Mouse (Mus musculus) midbrain, postnatal 0 days (tissue): ENCODE measurements at regions not wholly inside any gene's neighbourhood (a gene's known extent, or its start where the extent isn't known, plus 50 kb on each side); places are given as distances from the start of the nearest gene placed in this dataset.

ENCODE experiments used
- ATAC-seq: fragments of 200-750 bp; cut with Nextera tagmentation; 2 replicates; pipeline ENCODE4 v1.8.0; 2017; ENCODE audit warnings: moderate number of reproducible peaks, mild to moderate bottlenecking, moderate TSS enrichment, moderate library complexity; ENCODE audit not compliant: low FRiP score
- DNase-seq: peaks from one replicate; pipeline ENCODE4 v3.0.0-alpha.2; 2015; ENCODE audit warnings: low spot score
- H3K27ac ChIP-seq: fragments of 300-500 bp; sonication (generic); 2 replicates; pipeline ENCODE4 v1.5.1; 2014; ENCODE audit warnings: low read depth, mild to moderate bottlenecking, low read length, mixed read lengths
- H3K27me3 ChIP-seq: fragments of 300-500 bp; sonication (generic); 2 replicates; pipeline ENCODE4 v1.6.1; 2014; ENCODE audit warnings: low read length, control low read depth, mixed read lengths; ENCODE audit not compliant: insufficient read depth
- H3K36me3 ChIP-seq: fragments of 300-500 bp; sonication (generic); 2 replicates; pipeline ENCODE4 v1.6.1; 2014; ENCODE audit warnings: low read length, control low read depth, mixed read lengths; ENCODE audit not compliant: insufficient read depth
- H3K4me1 ChIP-seq: fragments of 300-500 bp; sonication (generic); 2 replicates; pipeline ENCODE4 v1.6.1; 2014; ENCODE audit warnings: mild to moderate bottlenecking, control low read depth, antibody characterized with exemption, low read length, mixed read lengths; ENCODE audit not compliant: insufficient read depth
- H3K4me2 ChIP-seq: fragments of 300-500 bp; sonication (generic); 2 replicates; pipeline ENCODE4 v1.6.1; 2014; ENCODE audit warnings: low read depth, mild to moderate bottlenecking, low read length, mixed read lengths; ENCODE audit not compliant: poor library complexity, severe bottlenecking
- H3K4me3 ChIP-seq: fragments of 300-500 bp; sonication (generic); 2 replicates; pipeline ENCODE4 v1.5.1; 2014; ENCODE audit warnings: low read depth, mild to moderate bottlenecking, low read length, moderate library complexity
- H3K9ac ChIP-seq: fragments of 300-500 bp; sonication (generic); replicated peaks from 2 replicates; pipeline ENCODE4 v1.6.1; 2014; ENCODE audit warnings: mild to moderate bottlenecking, low read length, moderate library complexity, mixed read lengths; ENCODE audit not compliant: poor library complexity, severe bottlenecking
- H3K9me3 ChIP-seq: fragments of 300-500 bp; sonication (generic); 2 replicates; pipeline ENCODE4 v1.6.1; 2016; ENCODE audit warnings: low read length, control low read depth
- CTCF ChIP-seq: IDR thresholded peaks from 2 replicates; pipeline ENCODE4 v1.5.1; 2016; ENCODE audit warnings: antibody characterized with exemption, mild to moderate bottlenecking
- WGBS: fragments of 180-500 bp; shearing (Covaris S2); extraction: QIAGEN DNeasy Blood & Tissue Kit; methylation state at CpG from one replicate; pipeline ENCODE4 v1.1.7; 2014; 5-methylcytosine and 5-hydroxymethylcytosine counted together

- WGBS = 76% methylated on average over 9 of the region's 9 CpGs
- no peak for ATAC-seq
Observed at GRCm38 (mm10) chr5:12243179-12243805, 139.9 kb upstream of the Sema3d start.

GRCm38 (mm10) chr5:12293685-12294084 lies 89.5 kb upstream of the Sema3d start:
- H3K36me3 ChIP-seq = no peaks in the 10 kb centered on the region
- WGBS = 59% methylated on average over 4 of the region's 4 CpGs
- no peak overlapping the region for H3K9ac ChIP-seq
- ATAC-seq (no peak), DNase-seq (no peak)
- no peaks in the 10 kb centered on the region for H3K9me3 ChIP-seq
- no peaks in the 10 kb centered on the region for H3K4me1 ChIP-seq
- H3K4me2 ChIP-seq = no peak overlapping the region
- no peaks in the 10 kb centered on the region for H3K27me3 ChIP-seq
- H3K27ac ChIP-seq = no peak overlapping the region
- H3K4me3 ChIP-seq = no peak overlapping the region
- no peak for TF ChIP-seq CTCF

More at GRCm38 (mm10) chr5:12243179-12243805, 139.9 kb upstream of the Sema3d start:
- Histone ChIP-seq H3K4me1 (no peaks in the 10 kb centered on the region), H3K9me3 (no peaks in the 10 kb centered on the region), H3K27ac (no peak overlapping the region), H3K36me3 (no peaks in the 10 kb centered on the region), H3K27me3 (no peaks in the 10 kb centered on the region), H3K9ac (no peak overlapping the region), H3K4me2 (no peak overlapping the region), H3K4me3 (no peak overlapping the region)
- TF ChIP-seq CTCF = no peak
- DNase-seq = no peak

- Histone ChIP-seq H3K4me1 (no peaks in the 10 kb centered on the region), H3K27me3 (no peaks in the 10 kb centered on the region), H3K27ac (no peak overlapping the region), H3K36me3 (no peaks in the 10 kb centered on the region), H3K9me3 (no peaks in the 10 kb centered on the region), H3K4me3 (no peak overlapping the region), H3K9ac (no peak overlapping the region), H3K4me2 (no peak overlapping the region)
- no peak for TF ChIP-seq CTCF
- no peak for DNase-seq
- 73% methylated on average over 2 of the region's 2 CpGs for WGBS
- ATAC-seq = no peak
Observed at GRCm38 (mm10) chr5:12297331-12297730, 85.9 kb upstream of the Sema3d start.

- Histone ChIP-seq H3K4me2 (no peak overlapping the region), H3K9me3 (no peaks in the 10 kb centered on the region), H3K36me3 (no peaks in the 10 kb centered on the region), H3K9ac (no peak overlapping the region), H3K4me1 (no peaks in the 10 kb centered on the region), H3K27me3 (no peaks in the 10 kb centered on the region), H3K27ac (no peak overlapping the region), H3K4me3 (no peak overlapping the region)
- ATAC-seq (no peak), DNase-seq (no peak)
- 63% methylated on average over 4 of the region's 4 CpGs for WGBS
- no peak for TF ChIP-seq CTCF
Observed at GRCm38 (mm10) chr5:12301833-12302808, 81.1 kb upstream of the Sema3d start.

- no peaks in the 10 kb centered on the region for H3K4me1 ChIP-seq
- H3K27me3 ChIP-seq = no peaks in the 10 kb centered on the region
- H3K27ac ChIP-seq = no peak overlapping the region
- no peak overlapping the region for H3K4me2 ChIP-seq
- H3K9me3 ChIP-seq = no peaks in the 10 kb centered on the region
- no peaks in the 10 kb centered on the region for H3K36me3 ChIP-seq
- no peak for TF ChIP-seq CTCF
- no peak overlapping the region for H3K4me3 ChIP-seq
- ATAC-seq = no peak
- no peak overlapping the region for H3K9ac ChIP-seq
- DNase-seq = no peak
Observed at GRCm38 (mm10) chr5:12309408-12309807, 73.8 kb upstream of the Sema3d start.
